Mouse (Mus musculus) liver, embryonic 13.5 days (tissue): Measurements from ENCODE around the gene Slc35b3. TPM values are rescaled to one million over a fixed set of nuclear protein-coding genes. Genes with fewer than 3 reads are reported as not detected.

ENCODE experiments used
- ATAC-seq: fragments of 200-750 bp; cut with Nextera tagmentation; 2 replicates; pipeline ENCODE4 v1.8.0; 2017; ENCODE audit warnings: low read depth, mild to moderate bottlenecking, moderate number of reproducible peaks, moderate library complexity
- DNase-seq: peaks from one replicate; pipeline ENCODE4 v3.0.0; 2022
- H3K27ac ChIP-seq: fragments of 300-500 bp; sonication (generic); 2 replicates; pipeline ENCODE4 v1.5.1; 2015; ENCODE audit warnings: moderate library complexity, mild to moderate bottlenecking, inconsistent platforms
- H3K27me3 ChIP-seq: fragments of 300-500 bp; sonication (generic); 2 replicates; pipeline ENCODE4 v1.6.1; 2015; ENCODE audit warnings: mild to moderate bottlenecking, inconsistent platforms
- H3K36me3 ChIP-seq: fragments of 300-500 bp; sonication (generic); 2 replicates; pipeline ENCODE4 v1.6.1; 2015; ENCODE audit warnings: mild to moderate bottlenecking, inconsistent platforms
- H3K4me1 ChIP-seq: fragments of 300-500 bp; sonication (generic); replicated peaks from 2 replicates; pipeline ENCODE4 v1.6.1; 2015; ENCODE audit warnings: inconsistent platforms
- H3K4me2 ChIP-seq: fragments of 300-500 bp; sonication (generic); 2 replicates; pipeline ENCODE4 v1.6.1; 2015; ENCODE audit warnings: inconsistent platforms, mild to moderate bottlenecking, moderate library complexity
- H3K4me3 ChIP-seq: fragments of 300-500 bp; sonication (generic); replicated peaks from 2 replicates; pipeline ENCODE4 v1.5.1; 2015; ENCODE audit warnings: mild to moderate bottlenecking, inconsistent platforms
- H3K9ac ChIP-seq: fragments of 300-500 bp; sonication (generic); 2 replicates; pipeline ENCODE4 v1.6.1; 2015; ENCODE audit warnings: mild to moderate bottlenecking, inconsistent platforms
- H3K9me3 ChIP-seq: fragments of 300-500 bp; sonication (generic); replicated peaks from 2 replicates; pipeline ENCODE4 v1.6.1; 2016; ENCODE audit warnings: inconsistent platforms
- WGBS: fragments of 180-500 bp; shearing (Covaris S2); methylation state at CpG from one replicate; pipeline ENCODE4 v1.1.7; 2015; ENCODE audit not compliant: insufficient replicate concordance; 5-methylcytosine and 5-hydroxymethylcytosine counted together
- polyA plus RNA-seq: library from polyadenylated mRNA; unstranded; fragments of >200 nt; fragmentation: Nextera tagmentation; extraction: Ambion mirVana; gene quantifications from 2 replicates; pipeline ENCODE4 v1.2.1, GENCODE M21; 2015

Slc35b3 gene
- polyA plus RNA-seq, 1 experiment from 2014 or later: 12.7 TPM

DNA sequence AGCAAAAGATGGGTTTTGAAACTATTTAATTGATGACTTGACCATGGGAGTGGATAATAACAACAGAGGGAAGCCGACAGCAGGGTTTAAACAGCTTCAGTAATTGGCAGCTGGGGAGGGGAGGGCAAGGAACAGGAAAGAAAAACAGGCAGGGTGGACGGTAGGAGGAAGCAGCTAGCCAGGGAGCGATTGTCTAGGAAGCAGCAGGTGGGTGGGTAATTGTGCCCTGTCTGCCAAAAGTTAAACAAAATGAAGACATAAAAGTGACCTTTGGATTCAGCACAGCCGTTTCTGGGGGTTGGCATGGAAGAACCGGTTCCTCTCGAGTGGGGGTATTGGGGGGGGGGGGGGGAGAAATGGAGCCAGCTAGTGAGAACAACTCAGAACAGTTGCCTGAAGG is 11.9 kb upstream of the Slc35b3 start:
- peaks cover 2% of the 10 kb centered on the region; the same call in 1 of the 2 replicates for H3K4me1 ChIP-seq
- ATAC-seq: no peak

DNA sequence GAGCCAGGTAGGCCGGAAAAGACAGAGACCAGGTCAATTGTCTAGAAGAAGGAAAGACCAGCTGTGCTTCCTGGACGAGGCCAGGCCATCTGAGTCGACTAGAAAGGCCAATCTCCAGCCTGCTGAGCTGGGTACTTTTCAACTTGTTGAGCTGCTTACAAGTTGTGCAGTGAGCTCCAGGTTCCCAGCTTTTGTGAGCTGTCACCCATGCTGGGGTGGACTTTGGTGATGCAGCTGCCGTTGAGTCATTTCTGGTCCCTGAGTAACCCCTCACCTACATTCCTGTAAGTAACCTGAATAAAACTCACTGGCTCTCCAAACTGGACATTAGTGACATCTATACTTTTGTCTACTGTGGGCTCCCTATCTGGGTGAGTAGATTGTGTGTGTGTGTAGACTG is 10.4 kb upstream of the Slc35b3 start:
- H3K27ac ChIP-seq: no peak overlapping the region
- DNase-seq: no peak

More for the DNA sequence above, 11.9 kb upstream of the Slc35b3 start:
- H3K4me2 ChIP-seq: no peak overlapping the region
- 27% methylated on average over 6 of the region's 6 CpGs for WGBS
- DNase-seq: no peak
- H3K36me3 ChIP-seq: no peaks in the 10 kb centered on the region
- no peak overlapping the region for H3K4me3 ChIP-seq
- no peaks in the 10 kb centered on the region for H3K9me3 ChIP-seq
- H3K27ac ChIP-seq: no peak overlapping the region
- H3K9ac ChIP-seq: no peak overlapping the region
- H3K27me3 ChIP-seq: no peaks in the 10 kb centered on the region

DNA sequence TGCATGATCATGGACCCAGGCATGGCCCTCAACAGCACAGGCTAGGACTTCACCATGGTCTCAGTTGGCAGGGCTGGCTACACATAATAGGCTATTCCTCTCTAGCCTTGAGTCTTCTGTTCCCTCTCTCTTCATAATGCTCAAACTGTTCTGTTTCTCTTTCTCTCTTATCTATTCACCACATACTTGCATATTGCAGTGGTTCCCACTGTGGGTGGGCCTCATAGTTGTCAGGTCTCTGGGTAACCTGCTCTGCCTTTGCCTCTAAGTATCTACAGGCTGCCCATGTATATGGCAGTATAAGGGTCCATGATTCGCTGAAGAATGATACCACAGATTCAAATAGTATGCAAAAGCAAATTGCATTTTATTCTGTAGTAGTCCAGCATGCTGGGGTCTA is 6.8 kb upstream of the Slc35b3 start:
- Histone ChIP-seq H3K9ac (no peak overlapping the region), H3K4me3 (no peak overlapping the region), H3K27ac (no peak overlapping the region), H3K4me1 (peaks cover 9% of the 10 kb centered on the region), H3K9me3 (no peaks in the 10 kb centered on the region), H3K27me3 (no peaks in the 10 kb centered on the region), H3K36me3 (no peaks in the 10 kb centered on the region), H3K4me2 (no peak overlapping the region)
- ATAC-seq (peak; percentile 77), DNase-seq (no peak)
- WGBS: 57% methylated on average over 1 of the region's 1 CpGs

More for the DNA sequence above, 10.4 kb upstream of the Slc35b3 start:
- Histone ChIP-seq H3K36me3 (no peaks in the 10 kb centered on the region), H3K4me3 (no peak overlapping the region), H3K9ac (no peak overlapping the region), H3K4me1 (peaks cover 9% of the 10 kb centered on the region), H3K9me3 (no peaks in the 10 kb centered on the region), H3K4me2 (no peak overlapping the region), H3K27me3 (no peaks in the 10 kb centered on the region)
- no peak for ATAC-seq
- WGBS: 59% methylated on average over 4 of the region's 4 CpGs

DNA sequence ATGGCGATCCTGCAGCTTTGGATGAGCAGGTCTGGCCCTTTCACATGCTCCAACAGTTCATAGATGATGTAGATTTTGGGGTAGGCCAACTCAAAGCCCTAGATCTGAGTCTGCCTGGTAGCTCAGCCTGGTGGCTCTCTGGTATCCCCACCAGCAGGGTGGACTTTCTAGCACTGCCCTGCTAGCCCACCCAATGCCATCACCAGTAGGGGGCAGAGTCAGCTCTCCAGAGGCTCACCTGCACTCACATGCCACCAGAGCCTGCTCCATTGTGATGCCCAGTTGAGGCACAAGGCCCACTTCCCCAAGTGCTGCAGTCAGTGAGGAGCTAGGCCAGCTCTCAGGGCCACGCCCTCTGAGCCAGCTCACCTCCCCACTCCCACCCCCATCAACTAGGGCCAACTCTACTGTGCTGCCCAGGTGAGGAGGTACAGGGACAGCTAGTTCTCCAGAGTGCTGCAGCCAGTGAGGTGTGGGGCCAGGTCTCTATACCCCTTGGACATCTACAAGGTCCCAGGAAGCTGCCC is 6.3 kb upstream of the Slc35b3 start:
- H3K27ac ChIP-seq: no peak overlapping the region

DNA sequence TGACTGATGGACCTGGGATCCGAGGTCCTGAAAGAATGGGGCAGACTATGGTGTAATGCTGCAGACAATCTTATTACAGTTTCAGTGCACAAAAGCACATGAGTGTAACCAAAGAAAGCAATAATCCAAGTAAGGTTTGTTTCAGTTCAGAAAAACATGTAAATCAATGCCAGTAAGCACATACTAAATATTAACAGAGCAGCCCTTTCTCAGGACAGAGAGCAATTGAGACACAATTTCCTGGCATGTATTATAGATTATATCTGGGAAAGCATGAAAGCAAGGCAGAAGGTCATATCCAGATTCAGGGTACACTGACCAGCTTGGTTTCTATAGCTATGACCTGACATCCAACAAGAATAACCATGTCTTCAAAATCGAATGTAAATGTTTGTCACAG is 2.1 kb upstream of the Slc35b3 start:
- Histone ChIP-seq H3K4me1 (peaks cover 32% of the 10 kb centered on the region), H3K9me3 (no peaks in the 10 kb centered on the region), H3K36me3 (no peaks in the 10 kb centered on the region), H3K9ac (no peak overlapping the region), H3K4me3 (no peak overlapping the region), H3K27ac (no peak overlapping the region), H3K4me2 (no peak overlapping the region), H3K27me3 (no peaks in the 10 kb centered on the region)
- DNase-seq: no peak
- no peak for ATAC-seq
- WGBS: 56% methylated on average over 2 of the region's 2 CpGs

More for the DNA sequence above, 6.3 kb upstream of the Slc35b3 start:
- no peak overlapping the region for H3K9ac ChIP-seq
- DNase-seq (no peak), ATAC-seq (peak; percentile 65)
- H3K4me2 ChIP-seq: no peak overlapping the region
- no peaks in the 10 kb centered on the region for H3K36me3 ChIP-seq
- peaks cover 9% of the 10 kb centered on the region for H3K4me1 ChIP-seq
- H3K27me3 ChIP-seq: no peaks in the 10 kb centered on the region
- H3K4me3 ChIP-seq: no peak overlapping the region
- 69% methylated on average over 2 of the region's 2 CpGs for WGBS
- H3K9me3 ChIP-seq: no peaks in the 10 kb centered on the region

DNA sequence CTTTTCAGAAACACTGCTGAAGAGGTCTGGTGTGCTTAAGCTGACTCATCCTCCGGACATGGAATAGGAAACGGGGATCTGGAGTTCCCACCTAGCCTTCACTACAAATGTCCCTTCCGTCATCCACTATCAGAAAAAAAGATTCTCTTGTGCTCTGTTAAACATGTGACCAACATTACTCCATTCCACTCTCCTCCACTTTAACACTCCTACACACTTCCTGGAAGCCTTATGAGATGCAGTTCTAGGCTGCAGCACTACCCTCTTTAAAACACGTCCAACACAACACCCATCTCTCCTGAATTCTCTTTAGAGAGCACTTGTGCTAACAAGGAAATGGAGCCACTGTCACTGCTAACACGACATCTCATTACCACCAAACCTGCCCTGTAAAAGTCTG is 2.6 kb downstream of the Slc35b3 start:
- WGBS: 67% methylated on average over 5 of the region's 5 CpGs
- H3K4me3 ChIP-seq: no peak overlapping the region
- H3K9ac ChIP-seq: no peak overlapping the region
- DNase-seq (no peak), ATAC-seq (no peak)
- no peaks in the 10 kb centered on the region for H3K27me3 ChIP-seq
- peak overlapping the region; percentile 19; the same call in 1 of the 2 replicates for H3K4me2 ChIP-seq
- H3K36me3 ChIP-seq: peaks cover 24% of the 10 kb centered on the region
- no peaks in the 10 kb centered on the region for H3K9me3 ChIP-seq
- peaks cover 32% of the 10 kb centered on the region for H3K4me1 ChIP-seq
- H3K27ac ChIP-seq: no peak overlapping the region

DNA sequence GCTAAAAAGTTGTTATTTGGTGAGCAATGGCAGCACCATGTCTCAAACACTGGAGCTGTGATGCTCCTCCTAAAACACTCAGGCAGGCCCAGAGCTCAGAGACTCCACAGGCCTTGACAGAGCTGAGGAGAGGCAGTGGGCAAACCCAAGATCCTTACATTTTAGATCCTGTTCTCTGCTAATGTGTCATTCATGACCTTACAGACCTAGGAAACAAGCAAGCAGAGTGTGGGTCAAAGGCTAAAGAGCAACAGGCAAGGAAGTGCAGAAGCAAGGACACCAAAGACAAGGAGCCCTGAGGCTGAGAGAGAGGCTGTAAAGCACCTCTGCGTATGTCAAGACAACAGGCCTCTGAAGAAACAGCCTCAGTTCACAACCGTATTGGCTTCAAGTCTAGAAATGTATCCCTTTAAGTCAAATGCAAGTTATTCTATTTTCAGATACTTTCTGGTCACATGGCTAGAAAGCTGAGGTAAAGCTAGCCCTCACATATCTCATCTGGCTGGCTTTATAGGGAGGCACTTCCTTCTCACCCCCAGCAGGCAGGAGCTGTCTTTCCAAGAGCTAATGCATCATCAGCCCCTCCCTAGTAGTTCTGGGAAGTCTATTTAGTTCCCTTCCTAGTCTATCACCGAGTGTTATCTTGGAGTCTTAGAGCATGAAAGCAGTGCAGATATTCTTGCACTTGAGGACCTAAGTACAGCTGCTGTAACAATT is 14.2 kb downstream of the Slc35b3 start:
- Histone ChIP-seq H3K9ac (no peak overlapping the region), H3K4me2 (no peak overlapping the region), H3K4me3 (no peak overlapping the region), H3K27ac (no peak overlapping the region), H3K27me3 (no peaks in the 10 kb centered on the region), H3K4me1 (peaks cover 6% of the 10 kb centered on the region), H3K9me3 (no peaks in the 10 kb centered on the region), H3K36me3 (peaks cover 52% of the 10 kb centered on the region)
- 60% methylated on average over 3 of the region's 3 CpGs for WGBS
- peak; percentile 45; the same call in 1 of the 2 replicates for ATAC-seq
- no peak for DNase-seq

DNA sequence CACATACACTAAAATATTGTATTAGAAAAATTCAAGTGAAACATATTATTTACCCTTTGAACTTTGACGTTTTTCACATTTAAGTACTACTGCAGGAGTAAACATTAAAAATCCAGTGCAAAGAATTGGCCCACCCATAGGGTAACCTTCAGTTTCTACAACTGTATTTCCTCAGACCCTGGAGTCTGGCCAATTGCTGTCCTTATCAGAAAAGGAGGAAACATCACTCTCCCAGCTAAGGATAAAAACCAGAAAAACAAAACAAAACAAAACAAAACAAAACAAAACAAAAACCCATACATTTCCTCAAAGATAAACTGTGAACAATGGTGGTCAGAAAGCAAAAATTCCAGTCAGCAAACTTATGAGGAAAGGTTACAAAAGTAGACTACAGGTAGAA is 14.9 kb downstream of the Slc35b3 start:
- Histone ChIP-seq H3K4me2 (no peak overlapping the region), H3K4me3 (no peak overlapping the region), H3K9me3 (no peaks in the 10 kb centered on the region), H3K4me1 (peaks cover 6% of the 10 kb centered on the region), H3K9ac (no peak overlapping the region), H3K36me3 (peaks cover 55% of the 10 kb centered on the region), H3K27me3 (no peaks in the 10 kb centered on the region), H3K27ac (no peak overlapping the region)
- 47% methylated on average over 1 of the region's 1 CpGs for WGBS
- no peak for DNase-seq
- no peak for ATAC-seq

DNA sequence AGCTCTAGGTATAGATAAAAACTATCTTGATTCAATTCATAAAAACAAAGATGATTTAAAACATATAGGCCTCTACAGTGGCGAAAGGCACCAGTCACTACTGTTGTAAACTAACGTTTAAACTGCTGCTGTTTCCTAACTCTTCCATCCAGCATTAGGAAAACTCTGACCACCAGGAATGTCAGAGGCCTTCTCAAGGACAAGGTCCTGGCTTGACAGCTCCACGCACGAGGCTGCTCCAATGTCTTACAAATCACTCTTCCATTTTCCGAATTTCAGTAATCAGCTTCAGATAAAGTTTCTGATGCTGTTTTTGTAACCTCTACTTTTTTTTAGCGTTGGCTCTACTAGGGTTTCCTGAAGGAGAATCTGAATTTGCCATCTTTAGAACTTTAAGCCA is 15.7 kb downstream of the Slc35b3 start:
- ATAC-seq (no peak), DNase-seq (no peak)
- Histone ChIP-seq H3K4me1 (peaks cover 6% of the 10 kb centered on the region), H3K4me2 (no peak overlapping the region), H3K27ac (no peak overlapping the region), H3K36me3 (peaks cover 55% of the 10 kb centered on the region), H3K9ac (no peak overlapping the region), H3K27me3 (no peaks in the 10 kb centered on the region), H3K4me3 (no peak overlapping the region), H3K9me3 (no peaks in the 10 kb centered on the region)
- 72% methylated on average over 6 of the region's 6 CpGs for WGBS

DNA sequence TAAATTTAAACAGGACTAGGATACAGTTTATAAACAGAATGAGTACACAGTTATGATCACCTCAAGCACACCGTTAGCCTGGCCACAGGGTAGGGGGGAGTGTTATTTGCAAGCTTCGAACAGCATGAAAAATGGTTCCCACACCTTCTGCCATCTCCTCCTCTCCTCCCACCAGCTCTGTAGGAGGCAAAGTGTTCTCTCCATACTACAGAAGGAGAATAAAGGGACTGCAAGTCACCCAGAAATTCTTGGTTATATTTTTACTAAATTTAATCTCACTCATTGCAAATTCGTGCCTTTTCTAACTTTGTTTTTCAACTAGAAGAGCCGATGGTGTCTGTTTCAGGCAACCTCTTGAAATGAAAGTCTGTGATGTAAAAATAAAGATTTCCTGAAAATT is 18.9 kb downstream of the Slc35b3 start:
- DNase-seq: no peak
- no peak overlapping the region for H3K9ac ChIP-seq
- H3K9me3 ChIP-seq: no peaks in the 10 kb centered on the region
- peaks cover 59% of the 10 kb centered on the region for H3K36me3 ChIP-seq
- peaks cover 6% of the 10 kb centered on the region for H3K4me1 ChIP-seq
- no peak overlapping the region for H3K4me3 ChIP-seq
- 74% methylated on average over 4 of the region's 4 CpGs for WGBS
- no peak overlapping the region for H3K27ac ChIP-seq
- no peak for ATAC-seq
- no peaks in the 10 kb centered on the region for H3K27me3 ChIP-seq
- H3K4me2 ChIP-seq: no peak overlapping the region

DNA sequence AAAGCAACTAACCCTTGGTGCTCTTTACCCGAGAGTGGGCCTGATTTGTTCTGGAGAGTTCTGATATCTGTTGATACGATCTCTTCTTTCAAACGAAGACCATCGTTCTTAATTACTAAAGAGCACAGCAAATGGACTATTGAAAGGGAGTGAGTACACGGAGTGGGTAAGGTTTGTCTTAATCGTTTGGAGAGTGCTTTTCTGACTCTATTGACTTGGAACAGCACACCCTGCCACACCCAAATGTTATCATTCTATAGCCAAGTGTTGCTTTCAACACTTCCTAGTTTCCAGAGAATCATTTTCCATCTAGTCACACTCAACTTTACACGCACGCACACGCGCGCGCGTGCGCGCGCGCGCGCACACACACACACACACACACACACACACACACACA is 19.4 kb downstream of the Slc35b3 start:
- no peak overlapping the region for H3K4me2 ChIP-seq
- H3K4me3 ChIP-seq: no peak overlapping the region
- no peak overlapping the region for H3K27ac ChIP-seq
- no peak for DNase-seq
- no peak overlapping the region for H3K9ac ChIP-seq
- 0 out of 2 replicates have a peak, but pooled peaks have one; percentile 23 for ATAC-seq
- WGBS: 89% methylated on average over 19 of the region's 19 CpGs
- no peaks in the 10 kb centered on the region for H3K9me3 ChIP-seq
- peaks cover 59% of the 10 kb centered on the region for H3K36me3 ChIP-seq
- peaks cover under 1% of the 10 kb centered on the region for H3K4me1 ChIP-seq
- no peaks in the 10 kb centered on the region for H3K27me3 ChIP-seq

DNA sequence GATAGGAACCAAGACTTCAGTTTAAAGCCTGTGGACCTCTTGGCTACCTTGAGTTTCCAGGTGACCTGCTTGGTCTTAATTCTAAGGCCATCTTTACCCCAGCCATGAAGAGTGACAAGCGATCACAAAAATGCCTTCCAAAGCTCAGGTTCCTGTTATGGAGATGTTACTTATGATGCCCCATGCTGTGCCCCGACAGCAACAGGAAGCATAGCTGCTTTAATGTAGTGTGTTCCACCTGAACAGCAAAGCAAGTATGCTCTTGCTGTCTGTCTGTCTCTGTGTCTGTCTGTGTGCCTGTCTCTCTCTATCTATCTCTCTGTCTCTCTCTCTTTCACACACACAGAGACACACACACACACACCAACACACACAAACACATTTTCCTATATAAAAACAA is 22.2 kb downstream of the Slc35b3 start:
- peaks cover 74% of the 10 kb centered on the region for H3K36me3 ChIP-seq
- H3K27me3 ChIP-seq: no peaks in the 10 kb centered on the region
- H3K4me2 ChIP-seq: no peak overlapping the region
- H3K9me3 ChIP-seq: no peaks in the 10 kb centered on the region
- WGBS: 67% methylated on average over 2 of the region's 2 CpGs
- no peaks in the 10 kb centered on the region for H3K4me1 ChIP-seq
- DNase-seq (no peak), ATAC-seq (no peak)
- no peak overlapping the region for H3K9ac ChIP-seq
- H3K27ac ChIP-seq: no peak overlapping the region
- no peak overlapping the region for H3K4me3 ChIP-seq
